Mouse (Mus musculus) ES-E14 (cell line): ENCODE measurements around the gene Ube2d2b.

Experiments used
- CHD2 ChIP-seq: IDR thresholded peaks from 2 replicates; pipeline ENCODE4 v1.6.1; 2014; ENCODE audit warnings: mild to moderate bottlenecking, low read depth, low read length, inconsistent platforms
- MAFK ChIP-seq: IDR thresholded peaks from 2 replicates; pipeline ENCODE4 v1.6.1; 2014; ENCODE audit warnings: mild to moderate bottlenecking, low read depth, low read length, inconsistent platforms; ENCODE audit not compliant: insufficient read depth

- TF ChIP-seq CHD2 = no peak
- TF ChIP-seq MAFK = no peak
Measured at GRCm38 (mm10) chr5:107858963-107859362, 29.1 kb downstream of the Ube2d2b start.
